Mouse (Mus musculus) G1E (cell line): ENCODE results near the gene Deaf1.

Source experiments
- CTCF ChIP-seq: IDR thresholded peaks from 2 replicates; pipeline ENCODE4 v1.5.1; 2012; ENCODE audit warnings: low read depth, low read length, inconsistent platforms, mixed read lengths
- GATA1 ChIP-seq: IDR thresholded peaks from 2 replicates; pipeline ENCODE4 v1.6.1; 2012; ENCODE audit warnings: borderline replicate concordance, low read length, inconsistent platforms, mixed read lengths
- TAL1 ChIP-seq: conservative IDR thresholded peaks from 2 replicates; pipeline ENCODE4 v1.6.1; 2012; ENCODE audit warnings: low read depth, low read length, inconsistent platforms, mixed read lengths

DNA sequence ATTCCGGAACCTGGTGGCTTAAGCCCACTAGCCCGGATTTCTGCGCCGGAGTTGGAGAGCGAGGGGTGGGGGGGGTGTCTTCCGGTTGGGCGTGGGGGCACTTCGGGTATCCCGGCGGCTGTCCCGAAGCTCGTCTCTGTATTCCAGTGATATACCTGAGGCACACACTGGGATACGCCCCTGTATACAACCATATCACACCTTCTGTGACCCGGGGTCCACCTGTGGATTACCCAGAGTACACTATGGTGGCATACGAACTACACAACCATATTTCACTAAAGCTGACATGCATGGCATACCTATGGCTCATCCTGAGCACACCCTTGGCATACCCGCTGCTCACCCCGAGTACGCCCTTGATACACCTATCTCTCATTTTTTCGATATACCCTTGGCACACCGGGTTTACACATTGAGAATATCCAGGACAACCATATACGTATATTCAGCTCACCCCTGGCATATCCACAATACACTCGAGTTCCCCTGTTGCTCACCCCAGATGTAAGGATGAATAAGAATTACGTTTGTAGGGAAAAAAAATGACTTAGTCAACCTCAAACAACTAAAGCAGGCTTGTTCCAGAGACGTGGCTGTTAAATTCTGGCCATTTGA, 992 bp upstream of the Deaf1 start:
- TF ChIP-seq GATA1 (no peak), CTCF (no peak), TAL1 (no peak)
